Mouse (Mus musculus): ENCODE data around the gene C2cd3.

DNA sequence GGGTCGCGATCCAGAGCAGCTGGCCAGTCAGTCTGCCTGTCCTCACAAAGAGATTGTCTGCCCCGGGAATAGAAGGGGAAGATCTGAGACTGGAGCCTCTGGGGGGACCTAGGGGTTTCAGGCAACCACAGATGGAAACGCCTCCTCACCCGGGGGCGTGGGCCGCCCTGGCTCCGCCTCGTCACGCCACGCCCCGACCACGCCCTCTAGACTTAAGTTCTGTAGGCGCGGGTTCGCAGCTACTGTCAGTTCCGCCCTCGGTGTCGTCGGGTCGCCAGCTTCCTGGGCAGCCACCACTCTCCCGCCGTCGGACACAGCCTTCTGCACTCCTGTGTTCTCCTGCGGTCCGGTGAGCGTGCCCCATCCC is 121.1 kb downstream of the C2cd3 start, which contains the start of gene Ucp2:
- TF ChIP-seq POLR2A (IDR thresholded peaks at IDR 0.05; ENCODE audit: borderline replicate concordance, control insufficient read depth, low read depth, low read length) = peak; percentile 100
- no peak for TF ChIP-seq CTCF (IDR thresholded peaks at IDR 0.05; ENCODE audit: control insufficient read depth, insufficient read depth, low read length)
